Mouse (Mus musculus): ENCODE data around the gene Ints13. TPM values are rescaled to one million over a fixed set of nuclear protein-coding genes. Genes with fewer than 3 reads are reported as not detected.

The Ints13 gene
- polyA plus RNA-seq (2015; fragmentation: Illumina TruSeq; extraction: RNeasy Lipid Tissue Mini Kit (QIAGEN cat#74804); ENCODE audit: low read depth, low replicate concordance) = 47.2 TPM

GRCm38 (mm10) chr6:146577310-146578109 is at the start of gene Ints13:
Gene Ints13, minus strand, starts transcription at chr6:146577835.

GRCm38 (mm10) chr6:146576903-146577302 is 732 bp downstream of the Ints13 start, which contains the start of gene Fgfr1op2:
Gene Fgfr1op2, plus strand, starts transcription at chr6:146577203.

GRCm38 (mm10) chr6:146501866-146502804 is 75.5 kb downstream of the Ints13 start, which contains the start of gene Itpr2:
Gene Itpr2, minus strand, starts transcription at chr6:146502223.

Other genes with a start within 250 kb of the Ints13 start
- 7.0 TPM for gene Itpr2, start 75.6 kb downstream of the Ints13 start, polyA plus RNA-seq (2015; fragmentation: Illumina TruSeq; extraction: RNeasy Lipid Tissue Mini Kit (QIAGEN cat#74804); ENCODE audit: low read depth, low replicate concordance)
- gene Fgfr1op2, start 632 bp downstream of the Ints13 start, polyA plus RNA-seq (2015; fragmentation: Illumina TruSeq; extraction: RNeasy Lipid Tissue Mini Kit (QIAGEN cat#74804); ENCODE audit: low read depth, low replicate concordance) = 134 TPM
- gene Med21, start 64.7 kb upstream of the Ints13 start, polyA plus RNA-seq (2015; fragmentation: Illumina TruSeq; extraction: RNeasy Lipid Tissue Mini Kit (QIAGEN cat#74804); ENCODE audit: low read depth, low replicate concordance) = 93.0 TPM
- gene Tm7sf3, start 65.0 kb upstream of the Ints13 start, polyA plus RNA-seq (2015; fragmentation: Illumina TruSeq; extraction: RNeasy Lipid Tissue Mini Kit (QIAGEN cat#74804); ENCODE audit: low read depth, low replicate concordance) = 32.5 TPM
- 17.6 TPM for gene Stk38l, start 147.2 kb upstream of the Ints13 start, polyA plus RNA-seq (2015; fragmentation: Illumina TruSeq; extraction: RNeasy Lipid Tissue Mini Kit (QIAGEN cat#74804); ENCODE audit: low read depth, low replicate concordance)
- 8.3 TPM for gene Arntl2, start 218.2 kb upstream of the Ints13 start, polyA plus RNA-seq (2015; fragmentation: Illumina TruSeq; extraction: RNeasy Lipid Tissue Mini Kit (QIAGEN cat#74804); ENCODE audit: low read depth, low replicate concordance)

Measured in brain, adult 10 weeks (tissue).